Mouse (Mus musculus): ENCODE measurements around the gene Rnaseh2c. TPM values are rescaled to one million over a fixed set of nuclear protein-coding genes. Genes with fewer than 3 reads are reported as not detected.
A peak's percentile ranks its signal among the peaks of the same experiment; 100 is the strongest.

Gene Rnaseh2c
- 102 and 110 TPM in 2 replicates for polyA plus RNA-seq (2016; fragmentation: Nextera tagmentation; extraction: Ambion mirVana)

- Histone ChIP-seq H3K4me3 (peak within 1 kb of the TSS; percentile 64), H3K4me2 (peak within 1 kb of the TSS; percentile 84), H3K9ac (peak within 1 kb of the TSS; percentile 83), H3K4me1 (replicated peaks) (peaks cover 14% of the 10 kb centered on the region), H3K27me3 (replicated peaks) (peaks cover 6% of the 10 kb centered on the region; the same call in 1 of the 2 replicates), H3K27ac (ENCODE audit: poor library complexity, severe bottlenecking) (peak within 1 kb of the TSS; percentile 84), H3K9me3 (replicated peaks) (no peaks in the 10 kb centered on the region), H3K36me3 (peaks cover 42% of the 10 kb centered on the region)
- peak; percentile 76 for ATAC-seq (ENCODE audit: insufficient number of reproducible peaks, low FRiP score)
- WGBS = under 1% methylated on average over 64 of the region's 64 CpGs
These were observed at the start of gene Rnaseh2c for GRCm38 (mm10) chr19:5601752-5602541. Gene Rnaseh2c (plus strand): TSS chr19:5601873.

DNA sequence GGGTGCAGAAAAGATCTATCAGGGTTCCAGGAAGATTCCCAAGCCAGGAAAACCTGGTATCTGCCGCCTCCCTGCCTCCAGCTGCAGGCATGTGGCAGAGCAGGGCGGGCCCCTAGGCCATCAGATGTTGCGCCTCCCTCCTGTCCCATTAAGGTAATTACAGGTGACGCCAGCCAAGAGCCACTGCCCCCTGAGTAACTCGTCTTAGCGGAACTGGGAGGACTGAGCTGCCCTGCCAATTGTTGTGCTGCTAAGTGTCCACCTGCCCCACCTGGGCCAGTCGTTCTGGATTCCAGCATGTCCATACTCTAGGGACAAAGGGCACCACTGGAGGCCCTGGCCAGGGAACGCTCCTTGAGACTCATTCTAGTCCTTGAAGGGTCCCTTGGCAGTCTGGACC is 47.9 kb upstream of the Rnaseh2c start:
- 48% methylated on average over 8 of the region's 8 CpGs for WGBS
- H3K4me3 ChIP-seq = no peak overlapping the region

DNA sequence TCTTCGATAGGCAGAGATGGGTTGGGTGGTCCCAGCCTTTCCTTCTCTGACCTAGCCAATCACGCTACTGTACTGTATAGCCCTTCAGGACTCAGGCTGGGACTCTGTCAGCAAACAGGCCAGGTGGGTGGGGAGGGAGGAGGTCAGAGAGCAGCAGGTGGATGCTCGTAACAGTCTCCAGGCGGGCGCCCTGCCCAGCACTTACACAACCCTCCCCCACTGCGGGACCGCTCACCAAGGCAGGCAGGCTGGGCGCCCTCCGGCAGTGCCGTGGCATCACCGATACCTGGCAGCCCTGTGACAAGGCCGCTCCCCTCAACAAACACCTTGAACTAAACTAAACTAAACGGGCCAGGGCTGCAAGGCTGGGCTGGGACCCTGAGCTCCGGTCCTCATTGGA is 47.5 kb upstream of the Rnaseh2c start:
- Histone ChIP-seq H3K9me3 (replicated peaks) (no peaks in the 10 kb centered on the region), H3K4me2 (no peak overlapping the region), H3K9ac (no peak overlapping the region), H3K27me3 (replicated peaks) (peaks cover 89% of the 10 kb centered on the region), H3K4me1 (replicated peaks) (no peaks in the 10 kb centered on the region; the same call in none of the 2 replicates), H3K27ac (ENCODE audit: poor library complexity, severe bottlenecking) (no peak overlapping the region), H3K36me3 (no peaks in the 10 kb centered on the region), H3K4me3 (no peak overlapping the region)
- WGBS = 74% methylated on average over 14 of the region's 14 CpGs
- no peak for ATAC-seq (ENCODE audit: insufficient number of reproducible peaks, low FRiP score)

More for the DNA sequence above, 47.9 kb upstream of the Rnaseh2c start:
- H3K4me2 ChIP-seq = no peak overlapping the region
- H3K36me3 ChIP-seq = no peaks in the 10 kb centered on the region
- H3K9me3 ChIP-seq (replicated peaks) = no peaks in the 10 kb centered on the region
- peaks cover 88% of the 10 kb centered on the region for H3K27me3 ChIP-seq (replicated peaks)
- H3K27ac ChIP-seq (ENCODE audit: poor library complexity, severe bottlenecking) = no peak overlapping the region
- H3K4me1 ChIP-seq (replicated peaks) = no peaks in the 10 kb centered on the region; the same call in 1 of the 2 replicates
- no peak overlapping the region for H3K9ac ChIP-seq
- ATAC-seq (ENCODE audit: insufficient number of reproducible peaks, low FRiP score) = no peak

DNA sequence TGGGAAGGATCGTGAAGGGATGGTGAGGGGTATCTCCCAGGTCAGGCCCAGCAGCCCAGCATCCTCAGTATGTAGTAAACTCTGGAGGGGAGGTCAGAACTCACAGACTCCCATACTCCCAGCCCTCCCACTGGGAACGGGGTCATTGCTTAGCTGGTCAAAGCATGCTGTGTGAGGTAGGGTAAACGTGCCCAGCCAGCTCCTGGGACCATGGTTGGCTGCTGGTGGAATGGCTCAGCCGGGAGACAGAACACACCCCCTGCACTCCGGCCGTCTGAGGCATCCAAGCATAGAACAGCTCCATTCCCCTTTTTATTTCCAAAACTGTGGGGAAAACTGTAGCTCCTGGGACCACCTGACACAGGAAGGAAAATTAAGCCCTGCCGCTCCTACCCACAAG is 43.5 kb upstream of the Rnaseh2c start:
- Histone ChIP-seq H3K9ac (no peak overlapping the region), H3K36me3 (no peaks in the 10 kb centered on the region), H3K4me3 (no peak overlapping the region), H3K27ac (ENCODE audit: poor library complexity, severe bottlenecking) (no peak overlapping the region), H3K4me2 (no peak overlapping the region), H3K9me3 (replicated peaks) (no peaks in the 10 kb centered on the region), H3K4me1 (replicated peaks) (peaks cover 17% of the 10 kb centered on the region), H3K27me3 (replicated peaks) (peaks cover 97% of the 10 kb centered on the region)
- ATAC-seq (ENCODE audit: insufficient number of reproducible peaks, low FRiP score) = no peak
- 52% methylated on average over 7 of the region's 7 CpGs for WGBS

DNA sequence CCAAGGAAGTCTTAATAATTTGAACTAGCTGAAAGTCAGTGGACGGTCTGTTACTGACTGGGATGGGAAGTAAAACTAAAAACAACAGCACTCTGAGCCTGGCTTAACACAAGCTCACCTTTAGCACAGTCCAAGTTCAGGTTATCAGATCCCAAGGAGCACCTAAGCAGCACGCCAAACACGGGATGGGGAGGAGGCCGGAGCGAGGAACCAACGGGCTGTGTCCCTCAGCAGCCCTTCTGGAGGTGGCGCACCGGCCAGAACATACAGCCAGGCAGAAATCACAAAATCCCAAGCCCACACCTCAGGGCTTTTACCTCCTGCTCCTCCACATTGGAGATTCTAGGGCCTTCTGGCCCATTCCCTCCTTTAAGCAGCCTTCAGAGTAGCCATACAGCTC is 42.9 kb upstream of the Rnaseh2c start:
- H3K4me3 ChIP-seq = no peak overlapping the region
- H3K27me3 ChIP-seq (replicated peaks) = peaks cover 97% of the 10 kb centered on the region
- no peaks in the 10 kb centered on the region for H3K36me3 ChIP-seq
- WGBS = 59% methylated on average over 8 of the region's 8 CpGs
- H3K27ac ChIP-seq (ENCODE audit: poor library complexity, severe bottlenecking) = no peak overlapping the region
- no peak overlapping the region for H3K4me2 ChIP-seq
- no peak overlapping the region for H3K9ac ChIP-seq
- ATAC-seq (ENCODE audit: insufficient number of reproducible peaks, low FRiP score) = no peak
- no peaks in the 10 kb centered on the region for H3K9me3 ChIP-seq (replicated peaks)
- peaks cover 17% of the 10 kb centered on the region for H3K4me1 ChIP-seq (replicated peaks)

- no peak overlapping the region for H3K27ac ChIP-seq (ENCODE audit: poor library complexity, severe bottlenecking)
- no peaks in the 10 kb centered on the region for H3K9me3 ChIP-seq (replicated peaks)
- peaks cover 17% of the 10 kb centered on the region for H3K4me1 ChIP-seq (replicated peaks)
- 24% methylated on average over 8 of the region's 8 CpGs for WGBS
- peaks cover 97% of the 10 kb centered on the region for H3K27me3 ChIP-seq (replicated peaks)
- no peak overlapping the region for H3K4me2 ChIP-seq
- H3K36me3 ChIP-seq = no peaks in the 10 kb centered on the region
- peak overlapping the region; percentile 48; the same call in 1 of the 2 replicates for H3K4me3 ChIP-seq
- no peak overlapping the region for H3K9ac ChIP-seq
- no peak for ATAC-seq (ENCODE audit: insufficient number of reproducible peaks, low FRiP score)
These were observed 42.4 kb upstream of the Rnaseh2c start for GRCm38 (mm10) chr19:5559229-5559628.

DNA sequence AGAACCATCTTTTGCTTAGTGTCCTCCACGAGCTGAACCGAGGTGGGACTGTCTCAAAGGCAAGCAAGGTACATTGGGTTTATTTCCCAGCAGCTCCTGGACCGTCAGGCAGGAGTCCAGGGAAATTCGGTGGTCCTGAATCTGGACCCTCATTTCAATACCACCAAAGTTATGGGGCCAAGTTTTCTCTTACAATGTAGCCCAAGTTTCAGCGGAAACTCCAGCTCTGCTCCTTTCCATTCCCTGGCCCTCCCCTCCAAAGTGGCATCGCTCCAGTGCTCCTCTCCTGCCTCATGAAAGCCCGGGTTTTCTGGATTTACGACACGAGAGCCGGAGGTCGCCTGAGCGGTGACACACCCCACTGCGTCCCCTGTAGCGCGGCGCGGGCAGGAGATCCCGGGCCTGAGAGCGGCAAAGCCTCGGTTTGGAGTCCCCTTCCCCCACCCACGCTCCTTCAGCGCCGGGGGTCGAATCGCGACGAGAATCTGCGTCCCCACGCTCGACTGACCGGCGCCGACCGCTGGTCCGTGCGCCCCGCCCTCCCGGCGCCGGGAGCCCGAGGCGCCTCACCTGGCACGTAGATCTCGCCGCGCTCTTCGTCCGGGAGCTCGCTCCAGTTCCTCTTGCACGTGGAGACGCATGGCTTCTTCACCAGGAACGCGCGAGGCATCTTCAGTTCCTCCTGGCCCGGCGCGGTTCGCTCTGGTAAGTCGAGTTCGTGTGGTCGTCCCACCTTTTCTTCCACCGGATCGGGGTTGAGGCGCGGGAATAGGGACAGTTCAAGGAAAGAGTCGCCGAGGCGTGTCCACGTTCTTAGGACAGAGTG is 41.8 kb upstream of the Rnaseh2c start:
- WGBS = 1% methylated on average over 69 of the region's 69 CpGs
- no peak overlapping the region for H3K27ac ChIP-seq (ENCODE audit: poor library complexity, severe bottlenecking)
- no peaks in the 10 kb centered on the region for H3K9me3 ChIP-seq (replicated peaks)
- peak overlapping the region; percentile 48; the same call in 1 of the 2 replicates for H3K9ac ChIP-seq
- H3K36me3 ChIP-seq = no peaks in the 10 kb centered on the region
- H3K27me3 ChIP-seq (replicated peaks) = peaks cover 97% of the 10 kb centered on the region
- peaks cover 17% of the 10 kb centered on the region for H3K4me1 ChIP-seq (replicated peaks)
- H3K4me2 ChIP-seq = peak overlapping the region; percentile 75
- ATAC-seq (ENCODE audit: insufficient number of reproducible peaks, low FRiP score) = no peak
- H3K4me3 ChIP-seq = peak overlapping the region; percentile 48

GRCm38 (mm10) chr19:5560457-5561041 is 41.1 kb upstream of the Rnaseh2c start, which contains the start of gene Ovol1:
Gene Ovol1 (minus strand): TSS chr19:5560646.
- Histone ChIP-seq H3K4me1 (replicated peaks) (peaks cover 17% of the 10 kb centered on the region), H3K27me3 (replicated peaks) (peaks cover 98% of the 10 kb centered on the region), H3K27ac (ENCODE audit: poor library complexity, severe bottlenecking) (no peak within 1 kb of the TSS), H3K4me3 (peak within 1 kb of the TSS; percentile 48), H3K9me3 (replicated peaks) (no peaks in the 10 kb centered on the region), H3K36me3 (no peaks in the 10 kb centered on the region), H3K9ac (peak within 1 kb of the TSS; percentile 48; the same call in 1 of the 2 replicates), H3K4me2 (peak within 1 kb of the TSS; percentile 75)
- ATAC-seq (ENCODE audit: insufficient number of reproducible peaks, low FRiP score) = no peak; the same call in 1 of the 2 replicates
- WGBS = 1% methylated on average over 57 of the region's 57 CpGs

DNA sequence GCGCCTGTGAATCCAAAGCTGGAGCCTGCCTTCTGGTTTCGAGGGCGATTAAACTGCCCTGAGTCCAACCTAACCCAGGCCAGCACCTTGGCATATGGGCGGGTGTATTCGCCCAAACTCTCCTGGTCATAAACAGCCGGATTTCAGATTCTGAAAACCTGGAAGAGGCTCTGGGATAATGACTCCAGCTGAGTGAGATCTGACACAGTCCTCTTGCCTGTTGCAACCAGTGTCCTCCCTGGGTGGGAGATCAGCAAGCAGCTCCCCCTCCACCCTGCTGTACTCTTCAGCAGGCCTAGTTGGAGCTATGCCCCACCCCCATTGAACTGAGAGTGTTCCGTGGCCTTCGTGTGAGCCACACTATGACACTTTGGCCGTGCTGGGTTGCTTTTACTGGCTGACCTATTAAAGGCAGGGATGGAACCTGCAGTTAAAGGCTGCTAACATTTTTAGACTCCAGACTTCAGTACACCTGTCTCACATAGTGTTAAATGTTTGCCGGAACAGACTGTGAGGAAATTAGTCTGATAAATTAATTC is 40.4 kb upstream of the Rnaseh2c start:
- Histone ChIP-seq H3K9ac (no peak overlapping the region), H3K9me3 (replicated peaks) (no peaks in the 10 kb centered on the region), H3K36me3 (no peaks in the 10 kb centered on the region), H3K27me3 (replicated peaks) (peaks cover 98% of the 10 kb centered on the region), H3K4me2 (peak overlapping the region; percentile 75), H3K27ac (ENCODE audit: poor library complexity, severe bottlenecking) (no peak overlapping the region), H3K4me1 (replicated peaks) (peaks cover 17% of the 10 kb centered on the region), H3K4me3 (peak overlapping the region; percentile 48)
- ATAC-seq (ENCODE audit: insufficient number of reproducible peaks, low FRiP score) = no peak
- 16% methylated on average over 10 of the region's 10 CpGs for WGBS

- H3K9ac ChIP-seq = no peak overlapping the region
- H3K9me3 ChIP-seq (replicated peaks) = no peaks in the 10 kb centered on the region
- no peak overlapping the region for H3K4me2 ChIP-seq
- 54% methylated on average over 3 of the region's 3 CpGs for WGBS
- peaks cover 23% of the 10 kb centered on the region for H3K4me1 ChIP-seq (replicated peaks)
- H3K4me3 ChIP-seq = no peak overlapping the region
- peaks cover 97% of the 10 kb centered on the region for H3K27me3 ChIP-seq (replicated peaks)
- ATAC-seq (ENCODE audit: insufficient number of reproducible peaks, low FRiP score) = no peak
- H3K36me3 ChIP-seq = no peaks in the 10 kb centered on the region
- H3K27ac ChIP-seq (ENCODE audit: poor library complexity, severe bottlenecking) = no peak overlapping the region
These were observed 39.8 kb upstream of the Rnaseh2c start for GRCm38 (mm10) chr19:5561886-5562285.
